Mouse (Mus musculus): Measurements from ENCODE around the gene Klf6.

Klf6 gene

DNA sequence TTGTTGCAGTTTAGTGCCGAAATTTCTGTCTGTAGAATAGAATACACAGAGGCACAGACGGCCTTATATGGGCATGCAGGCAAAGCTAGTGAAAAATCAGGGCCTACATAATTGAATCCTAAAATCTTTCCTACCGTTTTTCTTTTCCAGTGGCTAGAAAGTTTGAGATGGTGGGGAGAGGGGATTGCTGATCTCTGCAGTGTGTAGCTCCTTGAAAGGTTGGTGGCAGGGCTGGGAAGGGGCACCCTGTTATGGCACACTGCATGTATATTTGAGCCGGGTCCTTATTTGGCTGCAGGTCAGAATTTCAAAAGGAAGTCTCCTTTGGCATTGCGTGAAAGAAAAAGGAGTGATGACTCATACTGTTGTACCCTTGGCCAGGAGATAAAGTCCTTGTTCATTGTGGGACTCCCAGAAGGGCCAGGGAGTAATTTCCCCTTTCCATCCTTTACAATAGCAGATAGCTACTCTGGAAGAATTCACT is 2.2 kb downstream of the Klf6 start:
- DNase-seq (ENCODE audit: low spot score), result peak; percentile 30

GRCm38 (mm10) chr13:5864265-5865097 is 3.2 kb downstream of the Klf6 start:
- DNase-seq (ENCODE audit: low spot score), result peak; percentile 20

DNA sequence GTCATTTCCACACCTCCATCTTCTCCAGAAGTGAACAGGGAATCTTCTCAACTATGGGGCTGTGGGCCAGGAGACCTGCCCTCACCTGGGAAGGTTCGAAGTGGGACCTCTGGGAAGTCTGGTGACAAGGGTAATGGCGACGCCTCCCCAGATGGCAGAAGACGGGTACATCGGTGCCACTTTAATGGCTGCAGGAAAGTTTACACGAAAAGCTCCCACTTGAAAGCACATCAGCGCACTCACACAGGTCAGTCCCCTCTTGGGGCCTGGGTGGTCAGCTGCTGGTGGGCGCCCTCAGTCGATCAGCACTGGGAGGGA is 3.8 kb downstream of the Klf6 start:
- no peak for DNase-seq (ENCODE audit: low spot score)

DNA sequence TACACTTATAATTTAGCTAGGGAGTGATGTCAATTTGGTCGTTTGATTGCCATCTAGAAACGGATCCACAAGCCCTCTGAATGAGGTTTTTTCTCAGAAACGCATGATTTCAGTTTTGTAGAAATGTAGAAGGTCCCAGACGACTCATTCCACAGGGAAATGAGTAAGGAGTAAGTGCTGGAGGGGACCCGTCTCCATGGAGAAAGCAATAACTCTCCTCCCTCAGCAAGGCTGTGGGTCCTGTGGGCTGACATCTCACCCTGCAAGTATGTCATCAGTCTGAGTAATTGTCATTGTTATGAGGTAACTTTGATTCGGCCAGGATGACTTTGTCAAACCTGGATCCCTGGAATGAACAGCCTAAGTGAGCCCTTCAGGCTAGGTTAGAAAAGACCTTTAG is 4.8 kb downstream of the Klf6 start:
- no peak for DNase-seq (ENCODE audit: low spot score)

GRCm38 (mm10) chr13:5866532-5866931 is 5.2 kb downstream of the Klf6 start:
- DNase-seq (ENCODE audit: low spot score), result no peak

DNA sequence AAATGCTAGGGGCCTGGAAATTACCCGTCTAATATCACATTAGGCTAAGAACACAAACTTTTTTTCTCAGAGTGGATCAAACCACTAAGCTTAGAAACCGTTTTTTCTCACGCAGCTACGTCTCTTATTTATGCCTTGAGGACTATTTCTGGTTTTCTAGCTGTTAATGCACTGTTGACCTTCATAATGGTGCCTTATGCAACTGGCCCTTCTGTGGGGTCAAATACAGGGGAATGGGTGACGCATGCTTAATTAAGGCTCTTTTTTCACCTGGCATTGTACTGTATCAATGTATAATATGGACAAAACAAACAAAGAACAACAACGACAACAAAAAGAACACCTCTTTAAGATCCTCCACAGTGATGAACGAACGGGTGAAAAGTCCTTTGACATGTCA is 7.1 kb downstream of the Klf6 start:
- DNase-seq (ENCODE audit: low spot score), result no peak

DNA sequence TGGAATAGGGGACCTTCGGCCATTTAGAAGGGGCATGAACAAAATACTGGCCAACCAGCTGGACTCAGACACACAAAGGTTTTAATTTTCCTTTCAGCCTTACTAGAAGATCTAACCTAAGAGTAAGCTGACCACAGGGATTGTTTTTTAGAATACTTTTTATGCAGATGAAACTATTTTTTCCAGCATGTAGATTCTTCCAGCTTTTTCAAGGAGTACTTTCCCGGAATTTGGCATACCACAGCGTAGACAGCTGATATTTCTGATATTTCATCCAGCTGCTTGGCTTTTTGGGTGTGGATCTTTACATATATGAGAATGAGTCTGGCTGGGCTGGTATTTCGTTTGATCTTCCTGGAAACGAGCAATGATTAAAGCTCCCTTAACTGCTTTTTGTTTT is 8.2 kb downstream of the Klf6 start:
- no peak for DNase-seq (ENCODE audit: low spot score)

GRCm38 (mm10) chr13:5869842-5870241 is 8.6 kb downstream of the Klf6 start:
- no peak for DNase-seq (ENCODE audit: low spot score)

DNA sequence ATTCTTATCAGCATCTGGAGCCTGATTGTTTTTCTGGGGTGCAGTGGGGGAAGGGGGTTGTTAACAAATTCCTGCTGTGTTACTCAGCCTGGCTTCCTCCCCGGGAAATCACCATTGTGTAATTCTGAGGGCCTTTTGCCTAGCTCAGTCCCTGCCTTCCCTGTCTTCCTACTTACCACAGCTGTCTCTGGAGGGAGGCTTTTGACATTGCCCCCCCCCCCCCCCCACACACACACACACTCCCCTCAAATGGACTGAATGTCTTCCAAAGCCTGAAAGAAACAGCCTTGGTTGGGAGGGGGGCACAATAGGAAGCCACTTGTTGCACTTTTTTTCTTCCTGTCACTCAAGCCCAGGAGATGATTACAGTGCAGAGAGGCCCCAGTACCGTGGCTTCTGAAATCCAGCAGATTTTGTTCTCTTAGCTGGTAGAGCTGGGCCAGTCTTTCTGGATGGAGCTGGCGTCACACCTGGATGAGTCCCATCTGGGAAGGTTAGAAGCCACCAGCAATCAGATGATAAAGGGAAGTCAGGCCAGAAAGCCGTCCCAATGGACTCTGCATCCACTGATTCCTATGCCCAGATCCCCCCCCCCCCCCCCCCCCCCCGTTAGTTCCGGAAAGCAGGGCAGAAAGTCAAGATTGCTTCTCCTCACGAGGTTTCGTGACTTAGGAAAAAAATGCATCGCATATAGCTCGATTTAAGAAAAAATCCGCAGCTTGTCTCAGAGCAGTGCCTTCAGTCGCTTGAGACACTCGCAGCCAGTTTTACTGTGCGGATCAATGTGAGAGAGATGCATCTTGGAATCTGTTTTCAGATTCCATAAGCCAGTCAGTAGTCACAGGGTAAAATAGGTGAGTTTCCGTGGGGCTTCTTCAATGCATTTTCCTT is 9.3 kb downstream of the Klf6 start:
- DNase-seq (ENCODE audit: low spot score), result no peak

- no peak for DNase-seq (ENCODE audit: low spot score)
Measured at GRCm38 (mm10) chr13:5871414-5871813, 10.1 kb downstream of the Klf6 start.

DNA sequence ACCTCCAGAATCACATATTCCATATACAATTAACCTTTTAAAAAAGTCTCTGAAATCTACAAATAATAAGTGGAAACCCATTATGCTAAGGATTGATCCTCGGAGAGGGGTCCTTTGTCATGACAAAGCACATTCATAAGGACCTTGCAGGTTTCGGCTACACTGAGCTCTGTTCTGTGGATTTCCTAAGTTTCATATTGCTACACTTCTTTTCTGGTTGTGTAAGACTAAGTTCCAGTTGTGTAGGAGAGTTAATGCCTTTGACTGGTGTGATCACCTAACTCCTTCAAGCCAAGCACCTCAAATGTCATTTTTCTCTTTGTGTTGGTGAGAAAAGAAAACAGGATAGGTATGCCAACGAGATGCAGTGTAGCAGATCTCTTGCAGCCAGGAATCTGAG is 12.4 kb downstream of the Klf6 start:
- no peak for DNase-seq (ENCODE audit: low spot score)

GRCm38 (mm10) chr13:5875478-5875877 is 14.2 kb downstream of the Klf6 start:
- DNase-seq (ENCODE audit: low spot score), result no peak

- DNase-seq (ENCODE audit: low spot score), result no peak
Measured at GRCm38 (mm10) chr13:5878748-5879147, 17.5 kb downstream of the Klf6 start.

GRCm38 (mm10) chr13:5886810-5887209 is 25.5 kb downstream of the Klf6 start:
- no peak for DNase-seq (ENCODE audit: low spot score)

- DNase-seq (ENCODE audit: low spot score), result no peak
Measured at GRCm38 (mm10) chr13:5888164-5888563, 26.9 kb downstream of the Klf6 start.

- DNase-seq (ENCODE audit: low spot score), result no peak
Measured at GRCm38 (mm10) chr13:5888731-5889130, 27.4 kb downstream of the Klf6 start.

DNA sequence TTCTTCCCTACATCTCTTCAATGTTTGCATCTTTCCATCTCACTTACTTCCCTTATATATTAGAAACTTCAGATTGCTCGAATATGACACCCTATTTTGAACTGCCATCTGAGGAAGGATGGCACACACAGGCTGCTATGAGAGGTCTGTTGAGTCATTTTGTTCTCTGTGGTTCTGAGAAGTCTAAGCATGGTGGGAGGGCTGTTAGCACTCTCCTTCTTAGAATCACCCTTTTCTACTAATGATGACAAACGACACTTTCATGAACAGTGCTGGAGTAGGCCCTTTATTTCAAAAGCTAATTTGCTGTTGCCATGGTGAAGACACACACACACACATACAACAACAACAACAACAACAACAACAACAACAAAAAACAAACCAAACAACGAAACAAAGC is 28.8 kb downstream of the Klf6 start:
- DNase-seq (ENCODE audit: low spot score), result no peak

DNA sequence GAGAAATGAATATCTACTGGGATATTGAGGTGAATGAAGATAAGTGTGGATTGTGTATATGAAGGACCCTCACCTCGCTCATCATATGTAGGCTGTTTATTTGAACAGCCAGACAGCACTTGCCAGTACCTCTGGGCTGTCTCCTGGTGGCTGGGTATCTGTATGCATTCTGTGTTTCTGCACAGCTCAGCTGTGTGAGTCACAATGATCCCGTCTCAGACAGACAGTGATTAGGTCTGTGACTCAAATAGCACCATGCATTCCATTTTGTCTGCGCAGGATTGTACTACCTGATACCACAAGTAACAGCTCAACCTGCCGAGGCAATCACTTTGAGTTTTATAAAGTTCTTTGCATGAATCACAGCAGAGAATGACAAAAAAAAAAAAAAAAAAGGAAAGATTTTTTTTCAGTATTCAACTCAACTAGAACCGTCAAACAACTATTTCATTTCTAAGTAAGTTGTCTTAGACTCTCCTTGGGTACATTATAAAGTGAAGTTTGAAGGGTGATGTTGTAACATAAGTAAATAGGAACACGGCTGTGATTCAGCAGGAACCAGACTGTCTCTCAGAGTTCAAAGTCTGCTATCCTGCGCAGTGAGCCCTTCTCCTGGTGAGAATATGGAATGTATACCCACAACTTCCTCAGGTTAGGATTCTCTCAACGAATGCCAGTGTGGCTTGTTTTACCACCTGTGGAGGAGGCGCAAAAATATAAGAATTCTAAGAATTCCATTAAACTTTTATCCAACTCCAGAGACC is 31.6 kb downstream of the Klf6 start:
- no peak for DNase-seq (ENCODE audit: low spot score)

GRCm38 (mm10) chr13:5894910-5895309 is 33.6 kb downstream of the Klf6 start:
- no peak for DNase-seq (ENCODE audit: low spot score)

GRCm38 (mm10) chr13:5895851-5896250 is 34.6 kb downstream of the Klf6 start:
- no peak for DNase-seq (ENCODE audit: low spot score)

GRCm38 (mm10) chr13:5897176-5897959 is 36.1 kb downstream of the Klf6 start:
- DNase-seq (ENCODE audit: low spot score), result no peak

GRCm38 (mm10) chr13:5899021-5899420 is 37.7 kb downstream of the Klf6 start:
- no peak for DNase-seq (ENCODE audit: low spot score)
